In the genomic region with DNA sequence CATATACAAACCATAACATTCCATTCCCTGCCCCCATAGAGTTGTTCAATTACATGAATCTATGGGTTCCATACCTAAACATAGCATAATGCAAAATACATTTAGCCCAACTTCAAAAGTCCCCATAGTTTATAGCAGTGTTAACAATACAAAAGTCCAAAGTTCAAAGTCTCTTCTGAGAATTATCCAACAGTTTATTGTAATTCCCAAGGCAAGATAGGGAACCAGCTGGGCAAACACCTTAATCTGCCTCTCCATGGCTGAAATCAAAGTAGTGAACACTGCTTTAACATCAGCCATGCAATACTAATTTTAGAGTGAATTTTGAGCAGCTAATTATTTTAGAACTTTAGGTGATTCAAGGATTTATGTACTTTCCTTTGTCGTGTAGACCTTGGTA, we compare ENCODE assay signal across 14 mouse cellular contexts.
A peak's percentile ranks its signal among the peaks of the same experiment; 100 is the strongest.
DNase-seq lines count a peak whose midpoint lies in the region; ATAC-seq and TF ChIP-seq lines count a peak whose summit lies in the region.
"Had no signal": no experiment of that assay in that cellular context is flagged by ENCODE, and none has a peak within 500 bp of the region (broad histone marks: within the 10 kb centered on the region; RNA-seq: fewer than 3 reads in every experiment).

No protein-coding gene starts in this region.

- no peaks in the 10 kb centered on the region for H3K36me3 ChIP-seq in forebrain, embryonic 15.5 days
- H3K36me3 ChIP-seq in forebrain, embryonic 12.5 days (replicated peaks) = no peaks in the 10 kb centered on the region
- H3K36me3 ChIP-seq in intestine, postnatal 0 days (ENCODE audit: control insufficient read depth, insufficient read depth) = no peaks in the 10 kb centered on the region
- H3K36me3 ChIP-seq in stomach, postnatal 0 days (ENCODE audit: control insufficient read depth, insufficient read depth, low read length) = no peaks in the 10 kb centered on the region
- H3K36me3 ChIP-seq: embryonic facial prominence, embryonic 10.5 days; embryonic facial prominence, embryonic 12.5 days; G1E had no signal

- 0 out of 2 replicates have a peak, but pooled peaks have one; percentile 43 for ATAC-seq in forebrain, embryonic 15.5 days (replicated peaks)
- no peak for ATAC-seq in forebrain, embryonic 12.5 days (ENCODE audit: low FRiP score)
- ATAC-seq in intestine, postnatal 0 days = peak; percentile 90
- ATAC-seq in stomach, postnatal 0 days (ENCODE audit: low FRiP score, low TSS enrichment) = peak; percentile 80

- H3K4me3 ChIP-seq in forebrain, embryonic 15.5 days = no peak overlapping the region
- no peak overlapping the region for H3K4me3 ChIP-seq in forebrain, embryonic 12.5 days (replicated peaks)
- H3K4me3 ChIP-seq in intestine, postnatal 0 days (ENCODE audit: low read depth, low read length) = no peak overlapping the region
- no peak overlapping the region for H3K4me3 ChIP-seq in stomach, postnatal 0 days (ENCODE audit: low read depth, low read length)
- H3K4me3 ChIP-seq: embryonic facial prominence, embryonic 10.5 days; embryonic facial prominence, embryonic 12.5 days had no signal

- no peaks in the 10 kb centered on the region for H3K9me3 ChIP-seq in forebrain, embryonic 15.5 days
- H3K9me3 ChIP-seq in forebrain, embryonic 12.5 days = no peaks in the 10 kb centered on the region
- no peaks in the 10 kb centered on the region for H3K9me3 ChIP-seq in intestine, postnatal 0 days (ENCODE audit: control insufficient read depth)
- H3K9me3 ChIP-seq in stomach, postnatal 0 days (ENCODE audit: control insufficient read depth, low read length) = no peaks in the 10 kb centered on the region
- H3K9me3 ChIP-seq: embryonic facial prominence, embryonic 10.5 days; embryonic facial prominence, embryonic 12.5 days; G1E had no signal

- no peaks in the 10 kb centered on the region for H3K27me3 ChIP-seq in forebrain, embryonic 15.5 days
- H3K27me3 ChIP-seq in forebrain, embryonic 12.5 days = no peaks in the 10 kb centered on the region
- H3K27me3 ChIP-seq in intestine, postnatal 0 days (replicated peaks; ENCODE audit: control insufficient read depth, insufficient read depth, low read length) = no peaks in the 10 kb centered on the region
- H3K27me3 ChIP-seq in stomach, postnatal 0 days (ENCODE audit: control insufficient read depth, insufficient read depth, low read length) = no peaks in the 10 kb centered on the region
- H3K27me3 ChIP-seq: CH12.LX; embryonic facial prominence, embryonic 12.5 days had no signal

- intact Hi-C loops in left cerebral cortex, postnatal 25 days (cut with DNase I) = no loop called here

- H3K27ac ChIP-seq in forebrain, embryonic 15.5 days (replicated peaks) = no peak overlapping the region
- H3K27ac ChIP-seq in forebrain, embryonic 12.5 days = no peak overlapping the region
- no peak overlapping the region; the same call in 1 of the 2 replicates for H3K27ac ChIP-seq in intestine, postnatal 0 days (ENCODE audit: low read depth, low read length)
- no peak overlapping the region for H3K27ac ChIP-seq in stomach, postnatal 0 days (replicated peaks)
- H3K27ac ChIP-seq: embryonic facial prominence, embryonic 10.5 days; embryonic facial prominence, embryonic 12.5 days had no signal

- DNase-seq in kidney, adult 9 months = peak; percentile 2
- no peak for DNase-seq in kidney, postnatal 14 days
- DNase-seq in stomach, postnatal 0 days (ENCODE audit: low spot score) = peak; percentile 24
- DNase-seq in cerebellum, postnatal 14 days = no peak
- DNase-seq in left cerebral cortex, postnatal 25 days (ENCODE audit: low spot score in 2 of 2) = no peak
- DNase-seq: adrenal gland, adult 8-10 months had no signal

- 59% methylated on average over 1 of the region's 1 CpGs for WGBS in forebrain, embryonic 15.5 days
- 78% methylated on average over 1 of the region's 1 CpGs for WGBS in forebrain, embryonic 12.5 days
- WGBS in intestine, postnatal 0 days = 31% methylated on average over 1 of the region's 1 CpGs
- 40% methylated on average over 1 of the region's 1 CpGs for WGBS in stomach, postnatal 0 days

- no peak for TF ChIP-seq CTCF in intestine, postnatal 0 days (IDR thresholded peaks at IDR 0.05; ENCODE audit: low read depth)
- no peak for TF ChIP-seq CTCF in stomach, postnatal 0 days (IDR thresholded peaks at IDR 0.05; ENCODE audit: low read depth)

- no peak overlapping the region for H3K4me2 ChIP-seq in forebrain, embryonic 15.5 days (replicated peaks)
- H3K4me2 ChIP-seq in forebrain, embryonic 12.5 days = no peak overlapping the region
- H3K4me2 ChIP-seq in intestine, postnatal 0 days (replicated peaks; ENCODE audit: low read depth) = no peak overlapping the region
- H3K4me2 ChIP-seq in stomach, postnatal 0 days (replicated peaks; ENCODE audit: low read depth) = no peak overlapping the region
- H3K4me2 ChIP-seq: embryonic facial prominence, embryonic 12.5 days had no signal

- no peak for TF ChIP-seq EP300 in stomach, postnatal 0 days (optimal IDR thresholded peaks at IDR 0.05)

- H3K9ac ChIP-seq in forebrain, embryonic 15.5 days (replicated peaks) = no peak overlapping the region
- no peak overlapping the region for H3K9ac ChIP-seq in forebrain, embryonic 12.5 days
- no peak overlapping the region for H3K9ac ChIP-seq in intestine, postnatal 0 days (ENCODE audit: low read depth, low read length)
- H3K9ac ChIP-seq in stomach, postnatal 0 days (ENCODE audit: low read length) = no peak overlapping the region
- H3K9ac ChIP-seq: embryonic facial prominence, embryonic 12.5 days; forebrain, postnatal 0 days had no signal

- H3K4me1 ChIP-seq in forebrain, embryonic 15.5 days = no peaks in the 10 kb centered on the region
- H3K4me1 ChIP-seq in forebrain, embryonic 12.5 days = no peaks in the 10 kb centered on the region
- H3K4me1 ChIP-seq in intestine, postnatal 0 days (replicated peaks; ENCODE audit: control insufficient read depth, insufficient read depth, low read length) = no peaks in the 10 kb centered on the region
- no peaks in the 10 kb centered on the region for H3K4me1 ChIP-seq in stomach, postnatal 0 days (replicated peaks; ENCODE audit: control insufficient read depth, insufficient read depth)
- H3K4me1 ChIP-seq: embryonic facial prominence, embryonic 10.5 days; embryonic facial prominence, embryonic 12.5 days had no signal

Comparison
In these comparisons a context has a peak if more than half of its experiments do, and no peak if none do; other contexts are left out.
1. DNase-seq: peak in kidney, adult 9 months (single experiment) and stomach, postnatal 0 days (single experiment); none in kidney, postnatal 14 days (single experiment), cerebellum, postnatal 14 days (0 of 2) and left cerebral cortex, postnatal 25 days (0 of 2).